Mouse (Mus musculus): ENCODE data around the gene Dkk3. TPM values are rescaled to one million over a fixed set of nuclear protein-coding genes. Genes with fewer than 3 reads are reported as not detected.
"Not testable (repeated sequence)": the region's sequence is repeated elsewhere in the genome, so short reads cannot be mapped to it uniquely, and the experiment has no call there.

Gene Dkk3
- total RNA-seq, 2 experiments from 2014 or later, result not detected

- no peak for ATAC-seq (replicated peaks; ENCODE audit: poor library complexity, severe bottlenecking)
These were observed 25.6 kb downstream of the Dkk3 start for GRCm38 (mm10) chr7:112133277-112133676.

DNA sequence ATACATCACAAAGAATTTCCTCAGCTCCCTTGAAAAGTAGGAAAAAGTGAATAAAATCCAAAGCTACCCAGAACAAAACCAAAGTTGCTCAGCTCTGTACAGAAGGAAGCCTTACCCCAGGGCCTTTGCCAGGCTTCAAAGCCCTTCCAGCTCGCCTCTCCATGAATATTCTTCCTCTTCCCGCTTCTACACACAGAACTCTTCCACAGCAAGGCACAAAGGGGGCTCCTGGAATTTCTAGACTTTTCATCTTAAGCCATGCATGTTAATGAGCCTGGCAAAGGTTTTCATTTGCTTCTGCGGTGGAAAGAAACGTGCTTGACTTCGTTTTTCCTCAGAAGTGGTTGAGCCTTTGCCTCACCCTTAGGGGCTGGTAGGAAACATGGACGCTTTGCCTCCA, 26.9 kb downstream of the Dkk3 start:
- no peak for ATAC-seq (replicated peaks; ENCODE audit: poor library complexity, severe bottlenecking)

DNA sequence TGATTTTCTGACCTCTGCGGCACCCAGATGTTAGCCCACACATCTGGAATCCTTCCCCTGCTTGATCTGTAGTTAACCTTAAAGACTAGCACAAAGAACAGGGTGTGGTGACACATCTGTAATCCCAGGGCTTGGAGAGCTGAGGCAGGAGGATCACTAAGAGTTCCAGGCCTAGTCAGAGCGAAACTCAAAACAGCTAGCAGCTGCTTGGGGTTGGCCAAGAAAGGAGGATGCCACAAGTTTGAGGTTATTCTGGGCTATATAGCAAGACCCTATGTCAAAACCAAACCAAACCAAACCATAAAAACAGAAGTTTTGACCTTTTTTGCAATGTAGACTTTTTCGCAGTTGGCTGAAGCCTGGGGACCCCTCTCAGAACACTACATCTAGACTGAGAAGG, 28.2 kb downstream of the Dkk3 start:
- ATAC-seq (replicated peaks; ENCODE audit: poor library complexity, severe bottlenecking), result no peak

DNA sequence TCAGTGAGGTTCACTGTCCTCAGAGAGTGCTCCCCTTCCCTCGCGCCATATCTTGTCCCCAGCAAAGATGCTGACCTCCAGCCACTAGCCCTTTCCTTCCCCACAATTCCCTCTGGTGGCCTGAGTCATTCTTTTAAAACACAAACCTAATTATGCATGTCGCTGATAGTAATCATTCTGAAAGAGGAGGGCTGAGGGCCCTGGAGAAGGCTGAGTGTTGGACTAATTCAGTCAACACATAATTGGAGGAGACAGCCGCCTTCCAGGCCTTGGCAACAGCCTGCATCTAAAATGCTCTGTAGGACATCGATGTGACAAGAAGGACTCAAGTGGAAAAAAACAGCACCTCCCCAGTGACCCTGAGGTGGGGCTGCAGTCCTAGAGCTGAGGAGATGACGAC, 29.0 kb downstream of the Dkk3 start:
- ATAC-seq (replicated peaks; ENCODE audit: poor library complexity, severe bottlenecking), result no peak

GRCm38 (mm10) chr7:112128810-112129209, 30.0 kb downstream of the Dkk3 start:
- no peak for ATAC-seq (replicated peaks; ENCODE audit: poor library complexity, severe bottlenecking)

DNA sequence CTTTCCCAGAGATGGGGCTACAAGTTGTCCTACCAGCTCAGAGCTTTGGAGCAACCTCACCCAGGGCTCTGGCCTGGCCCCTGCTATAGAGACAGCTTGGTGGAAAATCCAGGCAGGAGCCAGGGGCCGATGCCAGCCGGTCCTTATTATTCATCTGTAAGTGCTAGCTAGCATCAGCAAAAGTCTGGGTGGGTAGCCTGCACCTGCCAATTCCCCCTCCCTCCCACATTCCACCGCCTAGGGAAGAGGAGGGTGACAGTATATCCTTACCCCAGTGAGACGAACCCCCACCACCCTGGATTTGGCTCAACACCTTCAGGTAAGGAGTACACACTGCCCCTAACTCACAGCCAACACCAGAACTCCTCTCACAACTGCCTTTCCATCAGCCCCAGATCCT, 30.9 kb downstream of the Dkk3 start:
- no peak for ATAC-seq (replicated peaks; ENCODE audit: poor library complexity, severe bottlenecking)

DNA sequence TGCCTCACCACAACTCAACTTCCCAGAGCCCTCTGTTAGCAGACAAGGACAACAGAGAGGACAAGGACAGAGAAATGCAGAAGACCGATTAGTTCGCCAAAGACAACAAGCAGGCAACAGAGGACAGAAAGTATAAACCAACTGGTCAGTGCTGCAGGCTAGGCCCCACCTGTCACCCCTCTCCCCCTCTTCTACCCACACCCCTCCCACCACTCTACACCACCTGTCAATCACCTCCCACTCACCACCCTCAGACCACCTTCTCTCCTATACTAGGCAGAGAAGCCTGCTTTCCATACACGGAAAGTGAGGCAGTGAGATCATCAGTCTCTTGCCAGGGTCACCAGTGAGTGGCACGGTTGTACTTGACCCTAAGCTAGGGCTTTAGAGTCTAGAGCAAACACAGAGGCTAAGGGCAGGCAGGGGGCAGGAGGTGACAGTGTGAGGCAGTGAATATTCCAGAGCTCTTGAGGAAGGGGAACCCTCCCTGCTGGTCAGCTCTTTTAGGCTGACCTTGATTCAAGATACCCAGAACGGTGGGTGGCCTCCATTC, 31.7 kb downstream of the Dkk3 start:
- no peak for ATAC-seq (replicated peaks; ENCODE audit: poor library complexity, severe bottlenecking)

GRCm38 (mm10) chr7:112125625-112126260, 33.1 kb downstream of the Dkk3 start:
- ATAC-seq (replicated peaks; ENCODE audit: poor library complexity, severe bottlenecking), result no peak

DNA sequence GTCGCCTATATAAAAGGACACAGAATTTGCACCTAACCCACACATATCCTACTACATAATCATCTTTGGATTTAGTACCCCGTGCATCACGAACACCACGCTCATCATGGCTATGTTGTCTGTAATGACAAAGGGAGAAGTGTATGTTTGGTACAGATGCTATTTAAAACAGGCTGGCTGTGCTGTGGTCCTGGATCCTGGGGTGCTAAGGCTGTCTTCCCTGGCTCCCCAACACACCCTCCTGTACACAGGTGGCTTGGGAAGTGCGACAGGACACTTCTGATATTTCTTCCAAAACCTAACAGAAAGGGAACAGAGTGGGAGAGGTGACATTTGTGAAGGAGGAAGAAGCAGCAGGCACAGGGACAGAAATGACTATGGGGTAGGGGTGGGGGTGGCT, 35.2 kb downstream of the Dkk3 start:
- ATAC-seq (replicated peaks; ENCODE audit: poor library complexity, severe bottlenecking), result no peak

DNA sequence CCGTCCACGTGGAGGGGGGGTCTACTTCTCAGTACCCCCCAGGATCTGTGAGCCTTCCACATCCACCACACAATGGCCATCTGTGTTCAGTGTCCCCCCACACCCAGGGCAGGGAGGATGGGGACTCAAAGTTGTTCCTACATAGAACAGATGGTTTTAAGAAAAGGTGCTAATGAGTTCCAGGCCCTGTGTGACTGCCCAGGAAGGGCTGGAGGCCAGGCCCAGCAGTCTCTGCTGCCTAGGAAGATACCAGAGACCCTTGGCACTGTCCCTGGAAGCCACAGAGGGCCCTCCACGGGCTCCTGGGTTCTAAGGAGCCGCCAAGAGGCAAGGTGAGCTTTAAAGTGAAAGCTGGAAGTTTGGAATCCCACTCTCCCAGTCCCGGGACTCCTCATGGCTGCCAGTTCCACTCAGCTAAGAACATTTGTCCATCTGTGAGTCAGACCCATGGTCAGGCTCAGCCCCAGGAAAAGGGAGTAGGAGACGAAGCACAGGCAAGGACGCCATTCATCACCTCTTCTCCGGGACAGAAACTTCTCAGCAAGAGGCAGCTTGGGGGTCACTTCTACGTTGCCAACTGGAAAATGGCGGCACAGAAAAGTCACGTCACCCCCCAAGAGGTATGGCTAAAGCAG, 36.9 kb downstream of the Dkk3 start:
- ATAC-seq (replicated peaks; ENCODE audit: poor library complexity, severe bottlenecking), result no peak

- ATAC-seq (replicated peaks; ENCODE audit: poor library complexity, severe bottlenecking), result no peak
These were observed 37.7 kb downstream of the Dkk3 start for GRCm38 (mm10) chr7:112120861-112121810.

- no peak for ATAC-seq (replicated peaks; ENCODE audit: poor library complexity, severe bottlenecking)
These were observed 39.6 kb downstream of the Dkk3 start for GRCm38 (mm10) chr7:112119248-112119647.

- ATAC-seq (replicated peaks; ENCODE audit: poor library complexity, severe bottlenecking), result no peak
These were observed 40.8 kb downstream of the Dkk3 start for GRCm38 (mm10) chr7:112118086-112118485.

GRCm38 (mm10) chr7:112117501-112117900, 41.4 kb downstream of the Dkk3 start:
- no peak for ATAC-seq (replicated peaks; ENCODE audit: poor library complexity, severe bottlenecking)

DNA sequence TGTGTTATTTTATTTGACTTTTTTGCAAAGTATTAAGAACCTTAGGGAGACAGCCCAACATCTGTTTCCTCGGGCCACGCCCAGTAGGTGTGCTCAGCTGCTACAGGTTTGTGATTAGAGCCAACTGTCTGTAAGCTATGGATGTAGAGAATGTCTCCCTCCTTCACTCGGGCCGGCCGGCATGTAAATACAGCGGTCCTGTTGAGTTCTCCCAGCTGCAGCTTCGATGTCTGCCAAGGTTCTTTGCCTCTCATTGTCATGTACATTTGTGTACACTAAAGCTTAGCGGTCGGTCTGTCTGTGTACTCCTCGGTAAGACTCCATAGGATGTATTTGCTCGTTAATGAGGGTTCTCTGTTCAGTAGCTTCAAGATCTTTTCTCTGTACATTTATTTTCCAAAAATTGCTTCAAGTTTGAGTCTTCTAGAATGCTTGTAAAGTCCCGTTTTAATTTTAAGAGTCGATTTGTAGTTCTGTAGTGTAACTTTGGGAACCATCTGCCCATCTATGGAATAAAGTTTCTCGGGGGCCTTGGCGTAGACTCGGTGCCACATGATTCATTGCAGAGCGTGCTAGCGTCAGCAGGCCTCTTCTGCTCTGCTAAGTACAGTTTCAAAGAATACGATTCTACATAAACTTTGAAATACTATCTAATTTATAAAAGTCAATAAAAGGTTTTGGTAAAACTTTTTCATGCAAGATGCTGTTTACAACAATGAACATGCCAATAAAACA, 48.1 kb downstream of the Dkk3 start:
- ATAC-seq (replicated peaks; ENCODE audit: poor library complexity, severe bottlenecking), result no peak

DNA sequence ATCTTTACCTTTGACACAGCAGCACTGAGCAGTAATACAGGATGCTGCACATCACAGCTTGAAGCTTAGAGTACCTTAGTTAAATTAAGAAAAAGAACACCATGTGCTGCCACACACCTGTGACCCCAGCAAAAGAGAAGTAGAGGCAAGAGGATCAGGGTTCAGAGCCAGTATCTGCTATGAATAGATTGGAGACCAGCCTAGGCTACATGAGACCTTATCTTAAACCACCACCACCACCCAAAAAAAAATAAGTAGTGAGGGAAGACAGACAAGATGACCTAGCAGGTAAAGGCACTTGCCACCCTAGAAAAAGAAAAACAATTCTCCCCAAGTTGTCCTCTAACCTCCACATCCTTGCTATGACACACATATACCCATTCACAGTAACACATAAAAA, 50.1 kb downstream of the Dkk3 start:
- no peak for ATAC-seq (replicated peaks; ENCODE audit: poor library complexity, severe bottlenecking)

GRCm38 (mm10) chr7:112103816-112104215, 55.0 kb downstream of the Dkk3 start:
- no peak for ATAC-seq (replicated peaks; ENCODE audit: poor library complexity, severe bottlenecking)

GRCm38 (mm10) chr7:112102933-112103332, 55.9 kb downstream of the Dkk3 start:
- ATAC-seq (replicated peaks; ENCODE audit: poor library complexity, severe bottlenecking), result no peak

GRCm38 (mm10) chr7:112100887-112101286, 58.0 kb downstream of the Dkk3 start:
- no peak for ATAC-seq (replicated peaks; ENCODE audit: poor library complexity, severe bottlenecking)

- not testable (repeated sequence) for ATAC-seq (replicated peaks; ENCODE audit: poor library complexity, severe bottlenecking)
These were observed 63.9 kb downstream of the Dkk3 start for GRCm38 (mm10) chr7:112094923-112095322.

Data from granulocyte monocyte progenitor cell, adult 5-6 weeks (primary cell).